Mouse (Mus musculus) liver, adult 10 weeks (tissue): Measurements from ENCODE around the gene Frk. TPM values are rescaled to one million over a fixed set of nuclear protein-coding genes. Genes with fewer than 3 reads are reported as not detected.

Source experiments
- polyA plus RNA-seq: library from polyadenylated mRNA; stranded (reverse); fragments of 350-450 nt; fragmentation: Illumina TruSeq; extraction: RNeasy Lipid Tissue Mini Kit (QIAGEN cat#74804); gene quantifications from one replicate; pipeline ENCODE4 v1.2.3, GENCODE M21; 2014; ENCODE audit warnings: low read depth, low replicate concordance

Gene Frk
- 8.4 TPM for polyA plus RNA-seq

DNA sequence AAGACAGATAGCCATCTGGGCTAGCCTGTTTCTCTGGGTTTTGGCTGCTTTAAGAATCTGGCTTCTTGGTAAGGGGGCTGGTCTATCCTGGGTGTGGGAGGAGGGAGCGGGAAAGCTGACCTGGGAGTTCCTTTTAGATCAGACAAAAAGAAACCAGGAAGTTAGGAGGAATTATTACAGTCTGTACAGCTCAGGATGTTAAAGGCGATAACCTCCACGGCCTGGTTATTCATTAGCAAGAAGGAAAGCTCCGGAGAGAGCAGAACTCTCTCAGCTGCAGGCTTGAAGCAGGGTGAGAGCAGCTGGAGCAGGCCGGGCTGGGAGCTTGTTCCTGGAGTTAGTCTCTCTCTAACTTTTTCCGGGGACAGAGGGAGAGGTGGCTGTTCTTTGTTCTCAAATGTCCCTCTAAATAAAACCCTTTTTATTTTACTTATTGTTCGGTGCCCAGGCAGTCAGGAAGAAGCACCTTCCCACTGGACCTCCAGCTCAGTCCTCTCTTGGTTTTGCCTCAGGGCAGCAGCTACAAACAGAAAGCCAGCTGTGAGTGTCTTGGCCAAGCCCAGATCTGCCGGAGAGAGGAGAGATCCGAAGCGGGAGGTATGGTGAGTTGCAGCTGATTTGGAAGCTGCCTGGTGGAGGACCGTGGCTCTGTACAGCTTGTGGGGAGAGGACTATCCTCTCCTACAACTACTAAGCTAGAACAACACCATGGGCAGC lies at the start of gene Frk:
TSS of gene Frk (plus strand) at position 103 of the 717 bp plus-strand sequence.

Other genes starting within 250 kb of the Frk start
- gene Tspyl1, start 201.2 kb upstream of the Frk start, polyA plus RNA-seq = 23.9 TPM
- 7.3 TPM for gene Tspyl4, start 186.0 kb upstream of the Frk start, polyA plus RNA-seq
- not detected for gene Col10a1, start 93.4 kb upstream of the Frk start, polyA plus RNA-seq
- 37.0 TPM for gene Nt5dc1, start 64.8 kb upstream of the Frk start, polyA plus RNA-seq